In the genomic region with DNA sequence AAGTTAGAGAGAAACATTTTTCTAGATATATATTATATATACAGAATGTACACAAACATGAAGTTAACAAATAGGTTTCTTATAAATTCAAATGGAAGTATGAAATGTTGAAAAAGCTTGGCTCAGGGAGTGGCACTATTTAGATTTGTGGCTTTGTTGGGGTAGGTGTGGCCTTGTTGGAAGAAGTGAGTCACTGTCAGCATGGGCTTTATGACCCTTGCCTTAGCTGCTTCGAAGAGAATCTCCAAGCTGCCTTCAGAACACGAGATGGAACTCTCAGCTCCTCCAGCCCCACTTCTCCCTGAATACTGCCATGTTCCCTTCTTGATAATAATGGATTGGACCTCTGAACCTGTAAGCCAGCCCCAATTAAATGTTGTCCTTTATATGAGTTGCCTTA, we compare ENCODE assay signal across 19 mouse cellular contexts.
"Had no signal": no experiment of that assay in that cellular context is flagged by ENCODE, and none has a peak within 500 bp of the region (broad histone marks: within the 10 kb centered on the region; RNA-seq: fewer than 3 reads in every experiment).

No protein-coding gene starts in this region.

- DNase-seq: lung, adult 18-20 months; lung, embryonic 14.5 days; lung, postnatal 10 days; lung, postnatal 4 days; midbrain, embryonic 14.5 days; retina, postnatal 1 day; right cerebral cortex, adult 18-20 months; right cerebral cortex, postnatal 25 days; right cerebral cortex, postnatal 4 days; spleen, adult 18-20 months; thymus, adult 18-20 months; thymus, postnatal 25 days; thymus, postnatal 4 days had no signal

- H3K27me3 ChIP-seq: midbrain, embryonic 12.5 days; neural tube, embryonic 13.5 days; neural tube, embryonic 15.5 days had no signal

- ATAC-seq: midbrain, embryonic 16.5 days had no signal

- H3K36me3 ChIP-seq: midbrain, embryonic 10.5 days; midbrain, embryonic 12.5 days; neural tube, embryonic 13.5 days; neural tube, embryonic 15.5 days had no signal

- H3K4me3 ChIP-seq: midbrain, embryonic 10.5 days; midbrain, embryonic 12.5 days; myocyte; neural tube, embryonic 13.5 days; neural tube, embryonic 15.5 days had no signal
